Mouse (Mus musculus) cerebellum, postnatal 10 days (tissue): Measurements from ENCODE around the gene Tsen54.

Source experiments
- DNase-seq, 2 experiments: peaks; one replicate each; pipeline ENCODE4 v3.0.0; 2021; ENCODE audit warnings: mixed read lengths in 2 of 2

The Tsen54 gene

DNA sequence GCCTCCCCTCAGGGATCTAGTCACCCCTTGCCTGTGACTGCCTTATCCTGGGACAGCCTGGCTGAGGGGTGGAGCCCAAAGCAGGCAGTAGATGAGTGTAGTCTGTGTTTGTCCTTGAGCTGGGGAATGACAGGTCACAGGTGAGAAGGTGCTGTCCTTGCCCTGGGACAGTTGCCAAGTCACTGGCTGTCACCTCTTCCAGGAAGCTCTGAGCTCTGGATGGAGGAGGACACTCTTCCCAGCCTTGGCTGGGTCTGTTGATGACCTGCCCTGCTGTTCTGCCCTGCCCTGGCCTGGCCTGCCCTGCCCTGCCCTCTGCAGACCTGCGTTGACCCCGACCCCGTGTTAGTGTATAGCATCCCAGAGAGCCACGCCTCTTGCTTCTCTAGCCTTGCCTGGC lies 57.9 kb downstream of the Tsen54 start:
- DNase-seq = no peak
